Mouse (Mus musculus) liver, embryonic 15.5 days (tissue): ENCODE data around the gene Hist1h2bm. TPM values are rescaled to one million over a fixed set of nuclear protein-coding genes. Genes with fewer than 3 reads are reported as not detected.
"Not testable (repeated sequence)": the region's sequence is repeated elsewhere in the genome, so short reads cannot be mapped to it uniquely, and the experiment has no call there.

ENCODE experiments used
- ATAC-seq: fragments of 200-750 bp; cut with Nextera tagmentation; 2 replicates; pipeline ENCODE4 v1.8.0; 2017; ENCODE audit warnings: moderate number of reproducible peaks, mild to moderate bottlenecking, moderate library complexity; ENCODE audit not compliant: insufficient read depth
- H3K27ac ChIP-seq: fragments of 300-500 bp; sonication (generic); replicated peaks from 2 replicates; pipeline ENCODE4 v1.5.1; 2015; ENCODE audit warnings: mild to moderate bottlenecking, inconsistent platforms
- H3K27me3 ChIP-seq: fragments of 300-500 bp; sonication (generic); 2 replicates; pipeline ENCODE4 v1.6.1; 2015; ENCODE audit warnings: mild to moderate bottlenecking, inconsistent platforms
- H3K36me3 ChIP-seq: fragments of 300-500 bp; sonication (generic); replicated peaks from 2 replicates; pipeline ENCODE4 v1.6.1; 2015; ENCODE audit warnings: moderate library complexity, mild to moderate bottlenecking, inconsistent platforms
- H3K4me1 ChIP-seq: fragments of 300-500 bp; sonication (generic); replicated peaks from 2 replicates; pipeline ENCODE4 v1.6.1; 2015; ENCODE audit warnings: inconsistent platforms
- H3K4me2 ChIP-seq: fragments of 300-500 bp; sonication (generic); 2 replicates; pipeline ENCODE4 v1.6.1; 2015; ENCODE audit warnings: moderate library complexity, mild to moderate bottlenecking, inconsistent platforms
- H3K4me3 ChIP-seq: fragments of 300-500 bp; sonication (generic); replicated peaks from 2 replicates; pipeline ENCODE4 v1.5.1; 2015; ENCODE audit warnings: mild to moderate bottlenecking, inconsistent platforms
- H3K9ac ChIP-seq: fragments of 300-500 bp; sonication (generic); 2 replicates; pipeline ENCODE4 v1.6.1; 2015; ENCODE audit warnings: moderate library complexity, mild to moderate bottlenecking, inconsistent platforms
- H3K9me3 ChIP-seq: fragments of 300-500 bp; sonication (generic); replicated peaks from 2 replicates; pipeline ENCODE4 v1.6.1; 2016; ENCODE audit warnings: inconsistent platforms
- WGBS: fragments of 180-500 bp; shearing (Covaris S2); methylation state at CpG from one replicate; pipeline ENCODE4 v1.1.7; 2015; ENCODE audit warnings: mixed read lengths; ENCODE audit not compliant: insufficient replicate concordance; 5-methylcytosine and 5-hydroxymethylcytosine counted together
- microRNA-seq: library from miRNA; unstranded; fragments of <30 nt; microRNA quantifications from one replicate; pipeline ENCODE4, GENCODE M21; 2016
- polyA plus RNA-seq: library from polyadenylated mRNA; unstranded; fragments of >200 nt; fragmentation: Nextera tagmentation; extraction: Ambion mirVana; gene quantifications from 2 replicates; pipeline ENCODE4 v1.2.1, GENCODE M21; 2015

The Hist1h2bm gene
- polyA plus RNA-seq, 1 experiment from 2014 or later, result 8.8 TPM

GRCm38 (mm10) chr13:21753524-21754285 lies 31.9 kb downstream of the Hist1h2bm start, which contains the start of the genes Hist1h2ak and Hist1h2bn:
TSS of gene Hist1h2ak (minus strand) at chr13:21753827.
TSS of gene Hist1h2bn (plus strand) at chr13:21754123.
- not testable (repeated sequence) for H3K36me3 ChIP-seq, H3K9me3 ChIP-seq, H3K27me3 ChIP-seq
- Histone ChIP-seq H3K4me2 (peak within 1 kb of the TSS; percentile 74), H3K9ac (peak within 1 kb of the TSS; percentile 62), H3K27ac (peak within 1 kb of the TSS; percentile 99), H3K4me1 (peaks cover 36% of the 10 kb centered on the region), H3K4me3 (peak within 1 kb of the TSS; percentile 57)
- ATAC-seq, result peak; percentile 83
- WGBS, result under 1% methylated on average over 49 of the region's 50 CpGs

GRCm38 (mm10) chr13:21754294-21755001 lies 32.6 kb downstream of the Hist1h2bm start:
- under 1% methylated on average over 17 of the region's 26 CpGs for WGBS
- Histone ChIP-seq H3K27ac (peak overlapping the region; percentile 99), H3K4me3 (peak overlapping the region; percentile 57), H3K9ac (peak overlapping the region; percentile 54), H3K4me1 (peaks cover 32% of the 10 kb centered on the region), H3K4me2 (peak overlapping the region; percentile 74)
- not testable (repeated sequence) for H3K36me3 ChIP-seq, H3K27me3 ChIP-seq, H3K9me3 ChIP-seq
- ATAC-seq, result peak; percentile 26

GRCm38 (mm10) chr13:21755707-21756106 lies 33.9 kb downstream of the Hist1h2bm start:
- 0 out of 2 replicates have a peak, but pooled peaks cover 2% of the 10 kb centered on the region for H3K36me3 ChIP-seq
- ATAC-seq, result no peak
- H3K4me2 ChIP-seq, result peak overlapping the region; percentile 68
- no peaks in the 10 kb centered on the region for H3K9me3 ChIP-seq
- peak overlapping the region; percentile 49 for H3K4me3 ChIP-seq
- peak overlapping the region; percentile 99 for H3K27ac ChIP-seq
- H3K9ac ChIP-seq, result peak overlapping the region; percentile 48
- H3K27me3 ChIP-seq, result no peaks in the 10 kb centered on the region
- 77% methylated on average over 1 of the region's 1 CpGs for WGBS
- H3K4me1 ChIP-seq, result peaks cover 30% of the 10 kb centered on the region

Small RNA genes within 50 kb of the gene (microRNA-seq; reads per million reads assigned to microRNA genes)
- not detected for gene Gm44357
- not detected for gene Gm44367
- gene Gm44454, result 0.76 reads per million

Other genes with a start within 250 kb of the Hist1h2bm start
- gene Zkscan4, start 243.1 kb upstream of the Hist1h2bm start, polyA plus RNA-seq, result 0.31 and 0.38 TPM in 2 replicates
- not detected in 2 replicates for gene Gm10065, start 242.6 kb upstream of the Hist1h2bm start, polyA plus RNA-seq
- 0.59 and 0.71 TPM in 2 replicates for gene AK157302, start 226.8 kb upstream of the Hist1h2bm start, polyA plus RNA-seq
- gene Gm11273, start 220.6 kb upstream of the Hist1h2bm start, polyA plus RNA-seq, result 4.8 and 7.3 TPM in 2 replicates
- gene Zkscan8, start 190.9 kb upstream of the Hist1h2bm start, polyA plus RNA-seq, result 1.1 and 1.2 TPM in 2 replicates
- not detected in 2 replicates for gene Olfr1366, start 179.2 kb upstream of the Hist1h2bm start, polyA plus RNA-seq
- not detected in 2 replicates for gene Olfr1535, start 162.2 kb upstream of the Hist1h2bm start, polyA plus RNA-seq
- gene Olfr1364, start 140.3 kb upstream of the Hist1h2bm start, polyA plus RNA-seq, result not detected in 2 replicates
- gene Olfr1362, start 108.0 kb upstream of the Hist1h2bm start, polyA plus RNA-seq, result not detected in 2 replicates
- not detected in 2 replicates for gene Olfr11, start 79.5 kb upstream of the Hist1h2bm start, polyA plus RNA-seq
- not detected in 2 replicates for gene Olfr1361, start 58.7 kb upstream of the Hist1h2bm start, polyA plus RNA-seq
- gene Olfr1360, start 44.6 kb upstream of the Hist1h2bm start, polyA plus RNA-seq, result not detected in 2 replicates
- gene Olfr1359, start 23.9 kb upstream of the Hist1h2bm start, polyA plus RNA-seq, result not detected in 2 replicates
- 3.2 and 3.4 TPM in 2 replicates for gene Hist1h2bl, start 5.9 kb upstream of the Hist1h2bm start, polyA plus RNA-seq
- 6.7 and 19.9 TPM in 2 replicates for gene Hist1h2ai, start 5.6 kb upstream of the Hist1h2bm start, polyA plus RNA-seq
- gene Hist1h3h, start 4.4 kb upstream of the Hist1h2bm start, polyA plus RNA-seq, result 4.3 and 10.4 TPM in 2 replicates
- 0.86 and 0.88 TPM in 2 replicates for gene Hist1h4j, start 13.0 kb downstream of the Hist1h2bm start, polyA plus RNA-seq
- 4.0 and 6.0 TPM in 2 replicates for gene Hist1h4k, start 28.5 kb downstream of the Hist1h2bm start, polyA plus RNA-seq
- 40.7 and 47.8 TPM in 2 replicates for gene Hist1h2ak, start 31.8 kb downstream of the Hist1h2bm start, polyA plus RNA-seq
- gene Hist1h2bn, start 32.1 kb downstream of the Hist1h2bm start, polyA plus RNA-seq, result 7.6 and 11.2 TPM in 2 replicates
- 32.9 and 34.2 TPM in 2 replicates for gene Hist1h1b, start 58.6 kb downstream of the Hist1h2bm start, polyA plus RNA-seq
- gene Hist1h3i, start 61.3 kb downstream of the Hist1h2bm start, polyA plus RNA-seq, result 144 and 178 TPM in 2 replicates
- gene Hist1h2an, start 65.2 kb downstream of the Hist1h2bm start, polyA plus RNA-seq, result 10.9 and 14.7 TPM in 2 replicates
- gene Hist1h2bp, start 65.4 kb downstream of the Hist1h2bm start, polyA plus RNA-seq, result 5.4 and 6.8 TPM in 2 replicates
- gene Hist1h2bq, start 88.2 kb downstream of the Hist1h2bm start, polyA plus RNA-seq, result 25.1 and 27.6 TPM in 2 replicates
- gene Hist1h2ao, start 88.4 kb downstream of the Hist1h2bm start, polyA plus RNA-seq, result 1.1 TPM in 1 of 2 replicates, not detected in the other
- gene Hist1h4m, start 89.7 kb downstream of the Hist1h2bm start, polyA plus RNA-seq, result not detected in 2 replicates
- 26.6 and 33.7 TPM in 2 replicates for gene Hist1h4n, start 110.2 kb downstream of the Hist1h2bm start, polyA plus RNA-seq
- 3,475 and 4,316 TPM in 2 replicates for gene Hist1h2ap, start 111.5 kb downstream of the Hist1h2bm start, polyA plus RNA-seq
- 25.5 and 29.5 TPM in 2 replicates for gene Hist1h2br, start 111.7 kb downstream of the Hist1h2bm start, polyA plus RNA-seq
- gene Zfp184, start 223.1 kb downstream of the Hist1h2bm start, polyA plus RNA-seq, result 0.59 and 0.71 TPM in 2 replicates